Mouse (Mus musculus) kidney, adult 2 months (tissue): ENCODE measurements around the gene C2cd4a.

Source experiments
- CTCF ChIP-seq: fragments of 200-500 bp; conservative IDR thresholded peaks from 2 replicates; pipeline ENCODE4 v1.5.1; 2011; ENCODE audit warnings: low read depth, mild to moderate bottlenecking, control low read depth, low read length, moderate library complexity, mixed read lengths; ENCODE audit not compliant: insufficient read depth, insufficient read length
- POLR2A ChIP-seq: fragments of 200-500 bp; IDR thresholded peaks from one replicate; pipeline ENCODE4 v1.6.1; 2011; ENCODE audit warnings: low read depth, low read length, control low read depth

DNA sequence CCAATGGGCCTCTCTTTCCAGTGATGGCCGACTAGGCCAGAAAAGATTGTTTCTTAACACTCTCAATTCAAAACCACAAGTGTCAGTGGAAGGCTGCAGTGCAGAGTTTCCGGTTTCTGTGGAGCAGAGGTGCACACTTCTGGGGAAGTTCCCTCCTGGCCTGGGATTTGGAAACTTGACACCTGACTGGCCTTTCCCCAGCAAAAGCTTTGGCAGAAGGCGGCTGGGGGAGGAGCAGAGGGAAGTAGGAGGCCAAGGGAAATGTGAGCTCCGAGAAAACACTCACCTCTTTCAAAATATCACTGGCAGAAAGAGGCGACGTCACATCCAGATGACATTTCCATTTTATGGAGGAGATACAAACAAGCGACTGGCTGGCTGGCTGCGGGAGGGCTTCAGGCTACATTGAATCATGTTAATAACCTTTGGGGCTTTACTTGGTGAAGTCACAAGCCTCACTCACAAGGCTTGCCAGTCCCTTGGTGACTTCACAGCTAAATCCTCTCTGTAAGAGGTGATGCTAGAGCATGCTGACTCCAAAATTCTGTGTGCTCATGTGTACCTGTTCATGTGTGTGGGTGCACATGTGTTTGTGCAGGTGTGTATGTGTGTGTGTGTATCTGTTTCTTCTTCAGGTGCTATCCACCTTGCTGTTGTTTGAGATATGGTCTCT is 18.3 kb downstream of the C2cd4a start:
- TF ChIP-seq CTCF (no peak), POLR2A (no peak)
